Mouse (Mus musculus): Measurements from ENCODE around the gene Hsp90ab1. TPM values are rescaled to one million over a fixed set of nuclear protein-coding genes. Genes with fewer than 3 reads are reported as not detected.
A peak's percentile ranks its signal among the peaks of the same experiment; 100 is the strongest.

Hsp90ab1 gene
- polyA plus RNA-seq, 1 experiment from 2014 or later = 1,922 TPM

DNA sequence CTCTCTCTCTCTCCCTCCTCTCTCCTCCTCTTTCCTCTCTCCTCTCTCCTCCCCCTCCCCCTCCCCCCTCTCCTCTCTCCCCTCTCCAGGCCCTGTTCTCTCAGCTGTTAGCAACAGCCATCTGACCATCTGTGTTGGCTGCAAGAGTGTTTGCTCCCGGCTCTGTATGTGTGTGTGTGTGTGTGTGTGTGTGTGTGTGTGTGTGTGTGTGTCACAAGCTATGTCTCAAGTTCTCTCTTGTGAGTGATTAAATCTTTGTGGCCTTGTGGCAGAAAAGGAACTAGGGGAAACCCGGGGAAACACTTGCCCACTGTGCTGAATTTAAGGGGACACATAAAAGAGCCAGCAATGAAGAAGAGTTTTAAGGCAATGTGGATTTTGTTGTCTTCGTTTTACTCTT, 24.7 kb upstream of the Hsp90ab1 start:
- Histone ChIP-seq H3K9ac (replicated peaks; ENCODE audit: low read length) (no peak overlapping the region), H3K36me3 (ENCODE audit: insufficient read depth, low read length) (no peaks in the 10 kb centered on the region), H3K27ac (ENCODE audit: low read length) (no peak overlapping the region), H3K4me2 (replicated peaks; ENCODE audit: low read depth, low read length) (no peak overlapping the region), H3K4me3 (ENCODE audit: low read length) (no peak overlapping the region), H3K27me3 (ENCODE audit: insufficient read depth, low read length) (peaks cover 9% of the 10 kb centered on the region; the same call in 1 of the 2 replicates), H3K9me3 (ENCODE audit: low read length) (no peaks in the 10 kb centered on the region), H3K4me1 (ENCODE audit: insufficient read depth, low read length) (peaks cover 72% of the 10 kb centered on the region)
- no peak for ATAC-seq (ENCODE audit: low FRiP score, low TSS enrichment)
- WGBS = 39% methylated on average over 3 of the region's 3 CpGs

DNA sequence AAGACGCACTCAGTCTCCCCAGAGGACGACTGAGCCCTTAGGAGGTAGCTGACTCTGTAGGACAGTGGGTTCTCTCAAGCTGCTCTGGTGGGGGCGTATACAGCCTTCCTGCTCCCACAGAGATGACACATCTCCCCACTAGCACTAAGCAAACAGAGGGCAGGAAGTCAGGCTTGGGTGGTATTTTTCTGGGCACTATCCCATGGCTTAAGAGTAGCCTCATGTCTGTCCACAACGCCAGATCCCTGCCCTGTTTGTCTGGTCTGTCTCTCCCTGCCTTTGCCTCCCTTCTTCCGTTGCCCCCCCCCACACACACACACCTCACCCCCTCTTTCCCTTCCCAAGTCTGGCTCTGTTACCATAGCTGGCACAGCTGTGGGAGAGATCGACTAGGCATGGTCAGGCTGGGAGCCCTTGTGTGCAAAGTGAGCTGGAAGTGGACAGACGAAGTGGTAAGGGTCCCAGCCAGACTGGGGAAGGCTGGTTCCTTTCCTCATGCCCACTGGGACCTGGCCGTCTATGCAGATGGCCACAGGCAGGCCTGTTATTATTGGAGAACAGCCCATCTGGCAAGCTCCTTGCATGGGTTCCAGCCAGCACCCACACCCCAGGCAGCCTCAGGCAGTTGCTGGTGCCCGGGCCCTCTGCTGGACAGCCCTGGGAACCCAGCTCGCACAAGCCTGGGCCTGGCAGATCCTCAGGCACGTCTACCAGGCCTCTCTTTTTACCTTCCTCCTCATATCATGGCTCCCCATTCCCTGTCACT, 23.7 kb upstream of the Hsp90ab1 start:
- no peak overlapping the region for H3K9ac ChIP-seq (replicated peaks; ENCODE audit: low read length)
- 38% methylated on average over 11 of the region's 11 CpGs for WGBS
- no peak overlapping the region for H3K4me3 ChIP-seq (ENCODE audit: low read length)
- H3K9me3 ChIP-seq (ENCODE audit: low read length) = no peaks in the 10 kb centered on the region
- H3K27ac ChIP-seq (ENCODE audit: low read length) = no peak overlapping the region
- no peak overlapping the region for H3K4me2 ChIP-seq (replicated peaks; ENCODE audit: low read depth, low read length)
- H3K27me3 ChIP-seq (ENCODE audit: insufficient read depth, low read length) = peaks cover 9% of the 10 kb centered on the region; the same call in 1 of the 2 replicates
- H3K4me1 ChIP-seq (ENCODE audit: insufficient read depth, low read length) = peaks cover 77% of the 10 kb centered on the region
- H3K36me3 ChIP-seq (ENCODE audit: insufficient read depth, low read length) = no peaks in the 10 kb centered on the region
- peak; percentile 16; the same call in 1 of the 2 replicates for ATAC-seq (ENCODE audit: low FRiP score, low TSS enrichment)

DNA sequence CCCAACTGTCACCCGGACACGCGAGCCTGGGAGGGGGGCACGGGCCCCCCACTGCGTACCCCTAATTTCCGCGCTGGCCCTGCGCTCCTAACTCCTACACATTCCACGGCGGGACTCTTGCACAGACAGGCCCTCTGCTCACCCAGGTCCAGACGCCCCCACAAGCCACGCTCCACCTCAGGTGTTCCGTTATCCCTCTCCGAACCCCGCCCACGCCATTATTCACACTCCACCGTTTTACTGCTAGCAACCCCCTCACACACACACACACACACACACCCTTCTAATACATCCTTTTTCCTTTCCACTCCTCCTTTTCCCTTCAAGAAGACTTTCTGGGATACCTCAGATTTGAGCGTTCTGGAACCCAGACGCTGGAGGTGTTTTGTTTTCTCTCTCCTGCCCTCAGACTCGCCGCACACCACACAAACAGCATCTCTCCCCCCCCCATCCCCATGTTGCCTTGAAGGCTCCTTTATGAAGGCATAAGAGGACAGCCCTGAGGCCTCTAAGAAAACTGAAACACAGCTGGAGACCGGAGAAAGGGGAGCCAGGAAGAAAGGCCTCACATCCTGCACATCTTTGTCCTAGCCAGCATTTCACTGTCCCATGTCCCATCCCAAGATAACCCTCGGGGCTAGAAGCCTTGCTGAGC, 22.8 kb upstream of the Hsp90ab1 start:
- peak overlapping the region; percentile 100 for H3K4me2 ChIP-seq (replicated peaks; ENCODE audit: low read depth, low read length)
- peak; percentile 17 for ATAC-seq (ENCODE audit: low FRiP score, low TSS enrichment)
- peak overlapping the region; percentile 82 for H3K9ac ChIP-seq (replicated peaks; ENCODE audit: low read length)
- peaks cover 6% of the 10 kb centered on the region; the same call in 1 of the 2 replicates for H3K27me3 ChIP-seq (ENCODE audit: insufficient read depth, low read length)
- H3K36me3 ChIP-seq (ENCODE audit: insufficient read depth, low read length) = no peaks in the 10 kb centered on the region
- H3K9me3 ChIP-seq (ENCODE audit: low read length) = no peaks in the 10 kb centered on the region
- H3K27ac ChIP-seq (ENCODE audit: low read length) = peak overlapping the region; percentile 50; the same call in 1 of the 2 replicates
- H3K4me3 ChIP-seq (ENCODE audit: low read length) = peak overlapping the region; percentile 70
- 4% methylated on average over 23 of the region's 23 CpGs for WGBS
- peaks cover 73% of the 10 kb centered on the region for H3K4me1 ChIP-seq (ENCODE audit: insufficient read depth, low read length)

DNA sequence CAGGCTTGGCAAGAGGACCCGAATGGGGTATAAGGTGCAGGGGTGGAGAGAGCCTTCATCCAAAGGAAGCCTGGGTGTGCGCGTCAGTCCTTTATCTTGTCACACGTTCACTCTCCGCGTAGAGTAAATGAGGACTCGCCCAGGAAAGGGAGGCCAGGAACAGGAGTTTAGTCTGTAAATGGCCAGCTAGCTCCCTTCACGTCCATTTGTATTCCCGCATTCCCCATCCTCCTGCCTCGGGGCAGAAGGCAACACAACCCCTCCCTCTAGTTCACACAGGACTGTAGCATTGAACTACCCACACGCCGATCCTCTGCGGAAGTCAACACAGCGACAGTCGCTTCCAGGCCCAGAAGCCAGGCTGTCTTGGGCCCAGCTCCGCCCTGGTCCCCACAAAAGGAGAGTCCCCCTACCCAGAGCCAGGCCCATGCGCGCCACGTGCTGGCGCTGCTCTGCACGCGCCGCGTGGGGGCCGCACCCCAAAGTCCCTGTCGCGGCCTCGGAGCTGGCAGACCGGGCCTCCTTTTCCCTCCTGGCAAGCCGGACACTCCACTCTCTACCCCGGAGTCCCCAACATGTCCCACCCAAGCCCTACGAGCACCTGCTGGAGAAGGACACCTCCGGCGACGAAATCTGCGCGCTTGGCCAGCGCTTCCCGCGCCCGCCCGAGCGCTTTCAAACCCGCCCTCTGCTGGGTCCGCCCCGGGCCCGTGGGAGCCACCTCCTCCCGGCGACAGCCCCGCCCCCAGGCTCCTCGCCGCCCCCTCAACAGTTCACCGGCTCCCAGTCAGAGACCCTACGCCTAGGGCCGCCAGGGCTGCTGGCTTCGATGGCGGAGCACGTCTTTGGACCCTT, 22.0 kb upstream of the Hsp90ab1 start:
- under 1% methylated on average over 53 of the region's 58 CpGs for WGBS
- peak overlapping the region; percentile 70 for H3K4me3 ChIP-seq (ENCODE audit: low read length)
- H3K9me3 ChIP-seq (ENCODE audit: low read length) = no peaks in the 10 kb centered on the region
- H3K4me1 ChIP-seq (ENCODE audit: insufficient read depth, low read length) = peaks cover 71% of the 10 kb centered on the region
- H3K4me2 ChIP-seq (replicated peaks; ENCODE audit: low read depth, low read length) = peak overlapping the region; percentile 100
- peaks cover 1% of the 10 kb centered on the region; the same call in 1 of the 2 replicates for H3K27me3 ChIP-seq (ENCODE audit: insufficient read depth, low read length)
- H3K9ac ChIP-seq (replicated peaks; ENCODE audit: low read length) = peak overlapping the region; percentile 82
- peak; percentile 78 for ATAC-seq (ENCODE audit: low FRiP score, low TSS enrichment)
- peak overlapping the region; percentile 50; the same call in 1 of the 2 replicates for H3K27ac ChIP-seq (ENCODE audit: low read length)
- H3K36me3 ChIP-seq (ENCODE audit: insufficient read depth, low read length) = 0 out of 2 replicates have a peak, but pooled peaks cover 3% of the 10 kb centered on the region

DNA sequence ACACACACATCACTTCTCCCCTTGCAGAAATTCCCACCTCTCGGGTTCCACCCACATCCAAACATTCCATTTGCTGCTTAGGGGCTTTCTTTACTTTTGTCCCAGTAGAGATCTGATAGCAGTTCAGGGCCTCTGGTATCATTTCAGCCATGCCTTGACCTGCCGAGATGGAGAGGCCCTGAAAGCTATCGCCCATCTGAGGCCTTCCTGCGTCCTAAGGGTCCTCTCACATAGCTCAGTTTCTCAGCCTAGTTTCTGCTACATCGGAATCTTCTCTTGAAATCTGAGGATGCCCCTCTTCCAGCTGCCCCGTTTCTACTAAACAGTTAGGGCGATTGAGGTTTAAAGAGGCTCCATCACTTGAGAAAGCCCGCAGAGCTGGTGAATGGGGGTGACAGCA, 21.1 kb upstream of the Hsp90ab1 start:
- H3K9ac ChIP-seq (replicated peaks; ENCODE audit: low read length) = peak overlapping the region; percentile 82; the same call in 1 of the 2 replicates
- H3K4me2 ChIP-seq (replicated peaks; ENCODE audit: low read depth, low read length) = peak overlapping the region; percentile 100
- 34% methylated on average over 8 of the region's 8 CpGs for WGBS
- H3K36me3 ChIP-seq (ENCODE audit: insufficient read depth, low read length) = peaks cover 8% of the 10 kb centered on the region; the same call in 1 of the 2 replicates
- H3K27me3 ChIP-seq (ENCODE audit: insufficient read depth, low read length) = no peaks in the 10 kb centered on the region
- H3K4me3 ChIP-seq (ENCODE audit: low read length) = peak overlapping the region; percentile 70
- H3K27ac ChIP-seq (ENCODE audit: low read length) = no peak overlapping the region
- H3K9me3 ChIP-seq (ENCODE audit: low read length) = no peaks in the 10 kb centered on the region
- H3K4me1 ChIP-seq (ENCODE audit: insufficient read depth, low read length) = peaks cover 62% of the 10 kb centered on the region
- no peak for ATAC-seq (ENCODE audit: low FRiP score, low TSS enrichment)

DNA sequence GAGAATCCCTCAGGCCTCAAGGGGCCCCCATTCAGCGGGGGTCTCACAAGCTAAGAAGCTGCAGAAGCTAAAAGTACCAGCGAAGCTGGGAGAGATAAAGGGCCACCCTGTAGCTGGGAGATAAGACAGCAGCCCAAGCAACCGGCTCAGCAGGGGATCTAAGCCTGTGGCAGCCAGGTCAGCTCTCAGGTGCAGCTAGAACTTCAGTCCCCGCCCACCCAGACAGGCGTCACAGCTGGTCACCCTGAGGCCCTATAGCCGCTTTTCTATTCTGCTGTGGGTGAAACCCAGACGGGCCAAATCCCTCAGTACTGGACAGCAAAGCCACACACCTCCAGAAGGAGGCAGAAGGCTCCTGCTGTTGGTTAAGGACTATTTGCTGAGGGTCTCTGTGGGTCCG, 20.4 kb upstream of the Hsp90ab1 start:
- H3K4me1 ChIP-seq (ENCODE audit: insufficient read depth, low read length) = peaks cover 58% of the 10 kb centered on the region
- peaks cover 16% of the 10 kb centered on the region for H3K36me3 ChIP-seq (ENCODE audit: insufficient read depth, low read length)
- peak overlapping the region; percentile 56; the same call in 1 of the 2 replicates for H3K9ac ChIP-seq (replicated peaks; ENCODE audit: low read length)
- ATAC-seq (ENCODE audit: low FRiP score, low TSS enrichment) = no peak
- 40% methylated on average over 8 of the region's 8 CpGs for WGBS
- H3K9me3 ChIP-seq (ENCODE audit: low read length) = no peaks in the 10 kb centered on the region
- H3K4me3 ChIP-seq (ENCODE audit: low read length) = peak overlapping the region; percentile 11
- peak overlapping the region; percentile 100 for H3K4me2 ChIP-seq (replicated peaks; ENCODE audit: low read depth, low read length)
- no peaks in the 10 kb centered on the region for H3K27me3 ChIP-seq (ENCODE audit: insufficient read depth, low read length)
- peak overlapping the region; percentile 66; the same call in 1 of the 2 replicates for H3K27ac ChIP-seq (ENCODE audit: low read length)

DNA sequence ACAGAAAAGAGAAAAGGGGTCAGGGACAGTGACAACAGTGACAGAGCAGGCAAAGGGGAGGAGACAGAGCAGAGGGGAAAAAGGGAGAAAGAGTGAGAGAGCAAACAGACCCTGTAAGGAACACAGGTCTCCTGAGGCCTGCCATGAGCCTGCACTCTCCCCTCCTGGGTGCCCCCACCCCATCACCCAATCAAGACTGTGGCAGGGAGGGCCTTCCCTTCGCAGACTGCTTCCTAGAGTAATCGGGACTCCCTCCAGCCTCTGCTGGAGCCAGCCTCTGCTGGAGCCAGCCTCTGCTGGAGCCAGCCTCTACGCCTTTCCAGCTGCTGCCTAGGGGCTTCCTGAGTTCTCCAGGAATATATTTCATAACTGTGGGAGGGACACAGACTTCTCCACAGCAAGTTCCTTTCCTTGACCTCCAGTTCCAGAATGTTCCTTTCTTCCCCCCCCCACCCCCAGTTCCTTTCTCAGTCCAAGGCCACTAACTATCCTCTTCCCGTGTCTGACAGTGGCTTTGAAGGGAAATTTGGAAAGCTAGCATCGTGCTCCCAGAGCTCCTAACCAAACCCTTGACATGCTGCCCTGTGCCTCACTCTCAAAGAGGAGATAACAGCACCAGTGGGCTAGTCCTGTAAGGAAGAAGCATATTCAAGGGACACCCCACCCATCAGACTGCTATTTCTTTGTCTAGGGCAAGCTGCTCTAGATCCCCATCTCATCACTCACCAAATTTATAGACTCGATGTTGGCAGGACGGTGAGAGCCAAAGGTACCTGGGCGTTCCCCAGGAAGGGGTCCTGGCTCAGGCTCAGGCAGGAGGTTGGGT, 19.7 kb upstream of the Hsp90ab1 start:
- Histone ChIP-seq H3K9me3 (ENCODE audit: low read length) (no peaks in the 10 kb centered on the region), H3K36me3 (ENCODE audit: insufficient read depth, low read length) (peaks cover 20% of the 10 kb centered on the region), H3K4me2 (replicated peaks; ENCODE audit: low read depth, low read length) (peak overlapping the region; percentile 100), H3K27ac (ENCODE audit: low read length) (peak overlapping the region; percentile 66), H3K9ac (replicated peaks; ENCODE audit: low read length) (peak overlapping the region; percentile 56), H3K4me1 (ENCODE audit: insufficient read depth, low read length) (peaks cover 58% of the 10 kb centered on the region), H3K27me3 (ENCODE audit: insufficient read depth, low read length) (no peaks in the 10 kb centered on the region), H3K4me3 (ENCODE audit: low read length) (peak overlapping the region; percentile 11)
- no peak for ATAC-seq (ENCODE audit: low FRiP score, low TSS enrichment)
- 51% methylated on average over 8 of the region's 8 CpGs for WGBS

DNA sequence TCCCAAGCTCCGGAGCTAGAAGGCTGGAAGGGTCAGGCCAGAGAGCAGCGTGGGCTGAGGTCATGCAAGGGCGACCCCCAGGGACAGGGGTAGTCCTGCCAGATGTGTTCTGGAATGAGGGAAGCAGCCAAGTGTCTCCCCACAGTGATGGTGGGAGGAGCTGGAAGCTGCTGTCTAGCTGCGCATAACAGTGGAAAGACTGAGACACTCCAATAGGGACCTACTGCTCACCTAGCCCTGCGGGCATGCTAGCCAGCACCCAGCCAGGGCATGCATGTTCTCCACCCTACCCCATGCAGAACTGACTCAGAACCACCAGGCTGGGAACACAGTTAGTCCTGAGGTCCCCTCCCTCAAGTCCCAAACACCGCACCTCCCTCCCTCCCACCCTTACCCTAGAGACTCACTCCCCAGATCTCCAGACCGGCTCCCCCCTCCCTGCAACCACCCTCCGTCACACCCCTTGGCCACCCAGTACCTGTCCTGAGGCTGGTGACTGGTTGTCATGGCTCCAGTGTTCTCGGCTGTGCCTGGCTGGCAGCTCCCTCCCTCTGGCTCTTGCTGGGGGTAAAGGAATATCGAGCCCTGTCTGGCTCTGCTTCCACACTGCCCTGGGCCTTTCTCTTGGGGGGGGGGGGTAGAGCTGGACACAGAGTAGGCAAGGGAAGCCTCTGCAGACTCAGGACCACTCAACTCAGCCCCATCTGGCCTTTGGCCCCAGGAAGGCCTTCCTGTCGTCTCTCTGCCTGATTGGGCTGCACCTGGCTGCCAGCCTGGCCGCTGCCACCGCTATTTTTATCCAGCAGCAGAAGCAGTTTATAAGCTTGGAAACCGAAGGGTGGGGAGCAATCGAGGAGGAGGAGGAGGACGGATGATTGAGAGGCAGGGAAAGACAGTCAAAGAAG, 18.9 kb upstream of the Hsp90ab1 start:
- Histone ChIP-seq H3K27me3 (ENCODE audit: insufficient read depth, low read length) (no peaks in the 10 kb centered on the region), H3K27ac (ENCODE audit: low read length) (peak overlapping the region; percentile 66), H3K36me3 (ENCODE audit: insufficient read depth, low read length) (peaks cover 24% of the 10 kb centered on the region), H3K4me1 (ENCODE audit: insufficient read depth, low read length) (peaks cover 55% of the 10 kb centered on the region), H3K9me3 (ENCODE audit: low read length) (peaks cover 3% of the 10 kb centered on the region; the same call in 1 of the 2 replicates), H3K9ac (replicated peaks; ENCODE audit: low read length) (peak overlapping the region; percentile 56), H3K4me2 (replicated peaks; ENCODE audit: low read depth, low read length) (peak overlapping the region; percentile 100), H3K4me3 (ENCODE audit: low read length) (no peak overlapping the region)
- 42% methylated on average over 16 of the region's 16 CpGs for WGBS
- ATAC-seq (ENCODE audit: low FRiP score, low TSS enrichment) = peak; percentile 22; the same call in 1 of the 2 replicates

All from kidney, embryonic 16.5 days (tissue).